Mouse (Mus musculus): ENCODE results near the gene Hamp. TPM values are rescaled to one million over a fixed set of nuclear protein-coding genes. Genes with fewer than 3 reads are reported as not detected.

Gene Hamp
- total RNA-seq, 1 experiment: not detected

- no peaks in the 10 kb centered on the region for H3K9me3 ChIP-seq (ENCODE audit: control insufficient read depth, insufficient read depth, low read depth, low read length)
- H3K36me3 ChIP-seq (ENCODE audit: control insufficient read depth, insufficient read depth, low read length, poor library complexity, severe bottlenecking): peaks cover 28% of the 10 kb centered on the region; the same call in 1 of the 2 replicates
- H3K4me3 ChIP-seq (ENCODE audit: insufficient read depth in 1 of 2, low read depth in 1 of 2, low read length in 2 of 2, poor library complexity in 1 of 2, severe bottlenecking in 1 of 2): no peak overlapping the region
- TF ChIP-seq ZC3H11A (IDR thresholded peaks at IDR 0.05; ENCODE audit: borderline replicate concordance, low read depth, low read length) (no peak), MAFK (IDR thresholded peaks at IDR 0.05; ENCODE audit: insufficient read depth, low read depth, low read length) (no peak), CHD2 (IDR thresholded peaks at IDR 0.05; ENCODE audit: low read depth, low read length) (no peak), HCFC1 (IDR thresholded peaks at IDR 0.05; ENCODE audit: borderline replicate concordance, insufficient read depth, low read length) (no peak), ZNF384 (IDR thresholded peaks at IDR 0.05; ENCODE audit: low read depth, low read length) (no peak)
- H3K9ac ChIP-seq (ENCODE audit: insufficient read depth, low read depth, low read length, poor library complexity, severe bottlenecking): no peak overlapping the region
- in situ Hi-C loops (cut with MboI; ENCODE audit: low sequenced_read_pairs in 2 of 2, unreplicated experiment in 2 of 2): no loop called here
- no peak overlapping the region for H3K27ac ChIP-seq (ENCODE audit: insufficient read depth, low read depth, low read length, poor library complexity, severe bottlenecking)
- DNase-seq (ENCODE audit: low read depth, low spot score): no peak
- peaks cover 0 to 2% of the 10 kb centered on the region in 2 experiments; a peak in 1 of 4 replicates for H3K4me1 ChIP-seq (ENCODE audit: control insufficient read depth in 2 of 2, insufficient read depth in 2 of 2, low read length in 2 of 2, poor library complexity in 1 of 2)
These were observed 21.8 kb upstream of the Hamp start for GRCm38 (mm10) chr7:30965677-30966076.

DNA sequence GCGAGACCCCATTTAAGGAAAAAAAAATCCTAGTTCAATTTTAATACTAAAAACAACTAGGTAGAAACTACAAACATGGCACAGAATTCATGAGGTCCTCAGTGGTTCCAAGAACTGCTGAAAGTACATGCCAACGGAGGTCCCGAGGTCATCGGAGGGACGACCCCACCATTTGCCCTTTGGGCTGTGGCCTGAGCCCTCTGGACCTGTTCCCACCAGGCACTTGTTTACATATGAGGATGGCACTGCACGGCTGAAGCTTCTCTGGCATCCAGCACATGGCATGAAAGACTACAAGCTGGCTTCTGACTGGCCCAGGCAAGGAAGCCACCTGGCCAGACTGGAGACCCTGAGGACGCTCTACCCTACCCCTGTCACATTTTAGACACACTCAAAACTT, 20.5 kb upstream of the Hamp start:
- no peak overlapping the region for H3K4me3 ChIP-seq (ENCODE audit: insufficient read depth in 1 of 2, low read depth in 1 of 2, low read length in 2 of 2, poor library complexity in 1 of 2, severe bottlenecking in 1 of 2)
- no peaks in the 10 kb centered on the region for H3K9me3 ChIP-seq (ENCODE audit: control insufficient read depth, insufficient read depth, low read depth, low read length)
- peaks cover 30% of the 10 kb centered on the region for H3K36me3 ChIP-seq (ENCODE audit: control insufficient read depth, insufficient read depth, low read length, poor library complexity, severe bottlenecking)
- TF ChIP-seq CHD2 (IDR thresholded peaks at IDR 0.05; ENCODE audit: low read depth, low read length) (no peak), ZNF384 (IDR thresholded peaks at IDR 0.05; ENCODE audit: low read depth, low read length) (no peak), MAFK (IDR thresholded peaks at IDR 0.05; ENCODE audit: insufficient read depth, low read depth, low read length) (no peak), ZC3H11A (IDR thresholded peaks at IDR 0.05; ENCODE audit: borderline replicate concordance, low read depth, low read length) (no peak), HCFC1 (IDR thresholded peaks at IDR 0.05; ENCODE audit: borderline replicate concordance, insufficient read depth, low read length) (no peak)
- DNase-seq (ENCODE audit: low read depth, low spot score): no peak
- in situ Hi-C loops (cut with MboI; ENCODE audit: low sequenced_read_pairs in 2 of 2, unreplicated experiment in 2 of 2): no loop called here
- no peak overlapping the region for H3K9ac ChIP-seq (ENCODE audit: insufficient read depth, low read depth, low read length, poor library complexity, severe bottlenecking)
- no peak overlapping the region for H3K27ac ChIP-seq (ENCODE audit: insufficient read depth, low read depth, low read length, poor library complexity, severe bottlenecking)
- peaks cover 0 to 5% of the 10 kb centered on the region in 2 experiments; a peak in 1 of 4 replicates for H3K4me1 ChIP-seq (ENCODE audit: control insufficient read depth in 2 of 2, insufficient read depth in 2 of 2, low read length in 2 of 2, poor library complexity in 1 of 2)

DNA sequence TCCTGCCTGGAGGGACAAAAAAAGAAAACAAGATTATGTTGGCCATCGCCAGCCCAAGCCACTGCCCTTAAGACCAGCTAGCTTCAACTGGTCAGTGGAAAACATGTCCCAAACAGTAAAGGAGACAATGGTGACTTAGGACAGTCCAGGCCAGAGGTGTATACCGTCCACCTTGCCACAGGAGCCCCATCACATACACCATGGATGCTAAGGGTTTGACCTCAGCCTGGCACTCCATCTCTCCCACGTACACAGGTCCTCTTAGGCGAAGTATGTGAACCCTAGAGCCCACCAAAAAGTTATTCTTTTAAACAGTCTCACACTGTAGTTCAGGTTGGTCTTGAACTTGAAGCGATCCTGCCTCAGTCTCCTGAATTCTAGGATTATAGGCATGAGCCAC, 19.0 kb upstream of the Hamp start:
- DNase-seq (ENCODE audit: low read depth, low spot score): no peak
- Histone ChIP-seq H3K9ac (ENCODE audit: insufficient read depth, low read depth, low read length, poor library complexity, severe bottlenecking) (no peak overlapping the region), H3K36me3 (ENCODE audit: control insufficient read depth, insufficient read depth, low read length, poor library complexity, severe bottlenecking) (peaks cover 35% of the 10 kb centered on the region), H3K4me3 (ENCODE audit: insufficient read depth in 1 of 2, low read depth in 1 of 2, low read length in 2 of 2, poor library complexity in 1 of 2, severe bottlenecking in 1 of 2) (no peak overlapping the region), H3K9me3 (ENCODE audit: control insufficient read depth, insufficient read depth, low read depth, low read length) (no peaks in the 10 kb centered on the region), H3K27ac (ENCODE audit: insufficient read depth, low read depth, low read length, poor library complexity, severe bottlenecking) (no peak overlapping the region), H3K4me1 (ENCODE audit: control insufficient read depth in 2 of 2, insufficient read depth in 2 of 2, low read length in 2 of 2, poor library complexity in 1 of 2) (peaks cover 2 to 14% of the 10 kb centered on the region in 2 experiments; a peak in 2 of 4 replicates)
- in situ Hi-C loops (cut with MboI; ENCODE audit: low sequenced_read_pairs in 2 of 2, unreplicated experiment in 2 of 2): no loop called here
- TF ChIP-seq CHD2 (IDR thresholded peaks at IDR 0.05; ENCODE audit: low read depth, low read length) (no peak), ZC3H11A (IDR thresholded peaks at IDR 0.05; ENCODE audit: borderline replicate concordance, low read depth, low read length) (no peak), ZNF384 (IDR thresholded peaks at IDR 0.05; ENCODE audit: low read depth, low read length) (no peak), HCFC1 (IDR thresholded peaks at IDR 0.05; ENCODE audit: borderline replicate concordance, insufficient read depth, low read length) (no peak), MAFK (IDR thresholded peaks at IDR 0.05; ENCODE audit: insufficient read depth, low read depth, low read length) (no peak)

GRCm38 (mm10) chr7:30959786-30960349, 16.0 kb upstream of the Hamp start:
- in situ Hi-C loops (cut with MboI; ENCODE audit: low sequenced_read_pairs in 2 of 2, unreplicated experiment in 2 of 2): no loop called here
- Histone ChIP-seq H3K27ac (ENCODE audit: insufficient read depth, low read depth, low read length, poor library complexity, severe bottlenecking) (no peak overlapping the region), H3K4me3 (ENCODE audit: insufficient read depth in 1 of 2, low read depth in 1 of 2, low read length in 2 of 2, poor library complexity in 1 of 2, severe bottlenecking in 1 of 2) (no peak overlapping the region), H3K9ac (ENCODE audit: insufficient read depth, low read depth, low read length, poor library complexity, severe bottlenecking) (no peak overlapping the region), H3K36me3 (ENCODE audit: control insufficient read depth, insufficient read depth, low read length, poor library complexity, severe bottlenecking) (peaks cover 33% of the 10 kb centered on the region), H3K4me1 (ENCODE audit: control insufficient read depth in 2 of 2, insufficient read depth in 2 of 2, low read length in 2 of 2, poor library complexity in 1 of 2) (peaks cover 2 to 15% of the 10 kb centered on the region in 2 experiments; a peak in 2 of 4 replicates), H3K9me3 (ENCODE audit: control insufficient read depth, insufficient read depth, low read depth, low read length) (no peaks in the 10 kb centered on the region)
- TF ChIP-seq CHD2 (IDR thresholded peaks at IDR 0.05; ENCODE audit: low read depth, low read length): no peak
- no peak for TF ChIP-seq HCFC1 (IDR thresholded peaks at IDR 0.05; ENCODE audit: borderline replicate concordance, insufficient read depth, low read length)
- no peak for TF ChIP-seq ZC3H11A (IDR thresholded peaks at IDR 0.05; ENCODE audit: borderline replicate concordance, low read depth, low read length)
- no peak for TF ChIP-seq MAFK (IDR thresholded peaks at IDR 0.05; ENCODE audit: insufficient read depth, low read depth, low read length)
- no peak for TF ChIP-seq ZNF384 (IDR thresholded peaks at IDR 0.05; ENCODE audit: low read depth, low read length)
- no peak for DNase-seq (ENCODE audit: low read depth, low spot score)
